Mouse (Mus musculus): Measurements from ENCODE around the gene Cldnd1. TPM values are rescaled to one million over a fixed set of nuclear protein-coding genes. Genes with fewer than 3 reads are reported as not detected.

Cldnd1 gene
- polyA plus RNA-seq, 1 experiment, result 69.6 TPM

DNA sequence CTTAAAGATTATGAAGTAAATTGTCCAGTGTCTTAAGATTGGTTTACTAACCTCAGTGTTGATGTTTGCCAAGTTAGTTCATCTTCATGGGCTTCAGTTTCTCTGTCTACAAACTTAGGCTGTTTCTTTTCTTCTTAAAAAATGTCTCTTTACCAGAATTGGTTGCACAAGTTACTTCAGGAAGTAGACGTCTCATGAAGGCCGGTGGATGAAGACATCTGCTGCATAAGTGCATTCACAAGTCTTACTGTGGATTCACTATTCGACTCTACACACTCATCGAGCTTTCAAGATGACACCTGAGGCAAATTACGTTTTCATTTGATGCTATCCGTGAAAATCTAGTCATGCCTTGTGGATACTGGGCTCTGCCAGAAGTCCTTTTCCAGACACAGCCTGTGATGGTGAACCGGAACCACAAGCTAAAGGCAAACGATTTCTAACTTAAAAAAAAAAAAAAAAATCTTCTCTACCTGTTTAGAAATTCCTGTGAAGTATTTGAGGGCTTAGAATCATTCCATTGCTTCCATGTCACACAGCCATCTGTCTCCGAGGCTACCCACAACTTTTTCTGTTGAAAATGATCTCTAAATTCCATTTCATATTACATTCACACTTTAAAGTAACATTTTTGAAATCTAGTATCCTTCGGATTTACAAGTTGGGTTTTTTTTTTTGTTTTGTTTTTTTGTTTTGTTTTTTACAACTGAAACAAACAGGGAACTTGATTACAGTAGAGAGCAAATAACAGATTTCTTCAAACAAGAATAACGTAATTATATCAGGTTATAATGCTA, 832 bp upstream of the Cldnd1 start:
- Histone ChIP-seq H3ac (ENCODE audit: control insufficient read depth, insufficient read length, low read depth) (no peak overlapping the region), H3K79me3 (ENCODE audit: low read depth) (peaks cover 15% of the 10 kb centered on the region), H3K36me3 (ENCODE audit: control insufficient read depth, insufficient read depth) (peaks cover 25% of the 10 kb centered on the region), H3K27me3 (ENCODE audit: control insufficient read depth, insufficient read depth, insufficient read length) (no peaks in the 10 kb centered on the region), H3K79me2 (ENCODE audit: control insufficient read depth, insufficient read depth) (peaks cover 20% of the 10 kb centered on the region), H3K4me3 (ENCODE audit: insufficient read depth, poor library complexity, severe bottlenecking) (no peak overlapping the region)
- TF ChIP-seq MAX (IDR thresholded peaks at IDR 0.05) (no peak), USF1 (IDR thresholded peaks at IDR 0.05; ENCODE audit: low read depth) (no peak), MYOG (IDR thresholded peaks at IDR 0.05; ENCODE audit: control insufficient read depth, extremely low read depth, insufficient read length) (no peak)

GRCm38 (mm10) chr16:58728176-58728671, 514 bp downstream of the Cldnd1 start:
- peaks cover 20% of the 10 kb centered on the region for H3K79me2 ChIP-seq (ENCODE audit: control insufficient read depth, insufficient read depth)
- peaks cover 15% of the 10 kb centered on the region for H3K79me3 ChIP-seq (ENCODE audit: low read depth)
- peak overlapping the region; percentile 71 for H3K4me3 ChIP-seq (ENCODE audit: insufficient read depth, poor library complexity, severe bottlenecking)
- no peaks in the 10 kb centered on the region for H3K27me3 ChIP-seq (ENCODE audit: control insufficient read depth, insufficient read depth, insufficient read length)
- peak overlapping the region; percentile 70 for H3ac ChIP-seq (ENCODE audit: control insufficient read depth, insufficient read length, low read depth)
- peaks cover 39% of the 10 kb centered on the region for H3K36me3 ChIP-seq (ENCODE audit: control insufficient read depth, insufficient read depth)
- TF ChIP-seq MYOD1 (IDR thresholded peaks at IDR 0.05; ENCODE audit: control insufficient read depth, insufficient read length, low read depth), result no peak
- no peak for TF ChIP-seq CEBPB (IDR thresholded peaks at IDR 0.05; ENCODE audit: low read depth)
- no peak for TF ChIP-seq USF1 (IDR thresholded peaks at IDR 0.05; ENCODE audit: low read depth)
- TF ChIP-seq MAX (IDR thresholded peaks at IDR 0.05), result no peak
- TF ChIP-seq FOSL1 (IDR thresholded peaks at IDR 0.05; ENCODE audit: insufficient read depth, low read length, poor library complexity, severe bottlenecking), result no peak
- TF ChIP-seq MYOG (IDR thresholded peaks at IDR 0.05; ENCODE audit: control insufficient read depth, extremely low read depth, insufficient read length), result no peak
- TF ChIP-seq CTCF (IDR thresholded peaks at IDR 0.05; ENCODE audit: control insufficient read depth, insufficient read depth, insufficient read length), result no peak

DNA sequence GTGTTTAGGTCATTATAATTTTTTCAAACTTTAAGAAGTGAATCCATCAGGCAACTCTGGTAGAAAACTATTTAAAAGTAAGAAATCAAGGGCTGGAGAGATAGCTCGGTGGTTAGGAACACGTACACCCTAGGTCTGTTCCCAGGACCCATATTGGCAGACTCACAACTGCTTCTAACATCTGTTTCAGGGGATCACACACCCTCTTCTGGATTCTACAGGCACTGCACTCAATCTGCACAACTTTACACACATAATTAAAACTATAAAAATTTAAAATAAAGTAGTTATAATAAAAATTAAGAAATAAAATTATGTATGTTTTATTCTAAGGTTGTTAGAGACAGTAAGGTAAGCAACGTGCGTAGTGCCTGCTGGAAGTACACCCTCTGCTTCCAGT, 10.5 kb downstream of the Cldnd1 start:
- H3K4me3 ChIP-seq (ENCODE audit: insufficient read depth, poor library complexity, severe bottlenecking), result no peak overlapping the region
- no peak for TF ChIP-seq CEBPB (IDR thresholded peaks at IDR 0.05; ENCODE audit: low read depth)
- TF ChIP-seq CTCF (IDR thresholded peaks at IDR 0.05; ENCODE audit: control insufficient read depth, insufficient read depth, insufficient read length), result no peak
- no peak for TF ChIP-seq MYOD1 (IDR thresholded peaks at IDR 0.05; ENCODE audit: control insufficient read depth, insufficient read length, low read depth)
- no peak for TF ChIP-seq FOSL1 (IDR thresholded peaks at IDR 0.05; ENCODE audit: insufficient read depth, low read length, poor library complexity, severe bottlenecking)
- no peak for TF ChIP-seq MAX (IDR thresholded peaks at IDR 0.05)
- no peak for TF ChIP-seq MYOG (IDR thresholded peaks at IDR 0.05; ENCODE audit: control insufficient read depth, extremely low read depth, insufficient read length)
- TF ChIP-seq USF1 (IDR thresholded peaks at IDR 0.05; ENCODE audit: low read depth), result no peak
- H3K79me2 ChIP-seq (ENCODE audit: control insufficient read depth, insufficient read depth), result no peaks in the 10 kb centered on the region
- no peaks in the 10 kb centered on the region for H3K79me3 ChIP-seq (ENCODE audit: low read depth)
- peaks cover 25% of the 10 kb centered on the region for H3K36me3 ChIP-seq (ENCODE audit: control insufficient read depth, insufficient read depth)
- H3ac ChIP-seq (ENCODE audit: control insufficient read depth, insufficient read length, low read depth), result no peak overlapping the region
- no peaks in the 10 kb centered on the region for H3K27me3 ChIP-seq (ENCODE audit: control insufficient read depth, insufficient read depth, insufficient read length)

DNA sequence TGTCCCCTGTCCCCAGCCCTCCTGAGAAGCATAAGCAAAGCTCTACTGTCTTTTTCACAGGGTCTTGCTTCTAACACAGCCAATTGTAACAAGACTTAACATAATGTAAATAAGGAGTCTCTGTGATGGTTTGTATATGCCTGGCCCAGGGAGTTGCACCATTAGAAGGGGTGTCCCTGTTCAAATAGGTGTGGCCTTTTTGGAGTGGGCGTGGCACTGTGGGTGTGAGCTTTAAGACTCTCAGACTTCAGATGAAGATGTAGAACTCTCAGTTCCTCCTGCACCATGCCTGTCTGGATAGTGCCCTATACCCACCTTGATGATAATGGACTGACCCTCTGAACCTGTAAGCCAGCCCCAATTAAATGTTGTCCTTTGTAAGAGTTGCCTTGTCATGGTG, 11.1 kb downstream of the Cldnd1 start:
- Histone ChIP-seq H3K4me3 (ENCODE audit: insufficient read depth, poor library complexity, severe bottlenecking) (no peak overlapping the region), H3K27me3 (ENCODE audit: control insufficient read depth, insufficient read depth, insufficient read length) (no peaks in the 10 kb centered on the region), H3ac (ENCODE audit: control insufficient read depth, insufficient read length, low read depth) (no peak overlapping the region), H3K36me3 (ENCODE audit: control insufficient read depth, insufficient read depth) (peaks cover 19% of the 10 kb centered on the region), H3K79me3 (ENCODE audit: low read depth) (no peaks in the 10 kb centered on the region), H3K79me2 (ENCODE audit: control insufficient read depth, insufficient read depth) (no peaks in the 10 kb centered on the region)
- TF ChIP-seq CEBPB (IDR thresholded peaks at IDR 0.05; ENCODE audit: low read depth) (no peak), FOSL1 (IDR thresholded peaks at IDR 0.05; ENCODE audit: insufficient read depth, low read length, poor library complexity, severe bottlenecking) (no peak), MYOD1 (IDR thresholded peaks at IDR 0.05; ENCODE audit: control insufficient read depth, insufficient read length, low read depth) (no peak), MYOG (IDR thresholded peaks at IDR 0.05; ENCODE audit: control insufficient read depth, extremely low read depth, insufficient read length) (no peak), CTCF (IDR thresholded peaks at IDR 0.05; ENCODE audit: control insufficient read depth, insufficient read depth, insufficient read length) (no peak), MAX (IDR thresholded peaks at IDR 0.05) (no peak), USF1 (IDR thresholded peaks at IDR 0.05; ENCODE audit: low read depth) (no peak)

GRCm38 (mm10) chr16:58740751-58741150, 13.0 kb downstream of the Cldnd1 start:
- no peak overlapping the region for H3K4me3 ChIP-seq (ENCODE audit: insufficient read depth, poor library complexity, severe bottlenecking)
- no peaks in the 10 kb centered on the region for H3K27me3 ChIP-seq (ENCODE audit: control insufficient read depth, insufficient read depth, insufficient read length)
- no peaks in the 10 kb centered on the region for H3K79me3 ChIP-seq (ENCODE audit: low read depth)
- no peaks in the 10 kb centered on the region for H3K79me2 ChIP-seq (ENCODE audit: control insufficient read depth, insufficient read depth)
- H3ac ChIP-seq (ENCODE audit: control insufficient read depth, insufficient read length, low read depth), result no peak overlapping the region
- peaks cover 4% of the 10 kb centered on the region for H3K36me3 ChIP-seq (ENCODE audit: control insufficient read depth, insufficient read depth)
- TF ChIP-seq CTCF (IDR thresholded peaks at IDR 0.05; ENCODE audit: control insufficient read depth, insufficient read depth, insufficient read length), result no peak
- no peak for TF ChIP-seq MYOG (IDR thresholded peaks at IDR 0.05; ENCODE audit: control insufficient read depth, extremely low read depth, insufficient read length)
- TF ChIP-seq CEBPB (IDR thresholded peaks at IDR 0.05; ENCODE audit: low read depth), result no peak
- no peak for TF ChIP-seq MYOD1 (IDR thresholded peaks at IDR 0.05; ENCODE audit: control insufficient read depth, insufficient read length, low read depth)
- no peak for TF ChIP-seq FOSL1 (IDR thresholded peaks at IDR 0.05; ENCODE audit: insufficient read depth, low read length, poor library complexity, severe bottlenecking)
- TF ChIP-seq USF1 (IDR thresholded peaks at IDR 0.05; ENCODE audit: low read depth), result no peak
- no peak for TF ChIP-seq MAX (IDR thresholded peaks at IDR 0.05)

Measured in C2C12 (cell line).